ENCODE assay signal across 32 mouse cellular contexts in genomic region chr9:47882372-47882771, GRCm38 (mm10).
DNase-seq lines count a peak whose midpoint lies in the region; ATAC-seq and TF ChIP-seq lines count a peak whose summit lies in the region.
"Had no signal": no experiment of that assay in that cellular context is flagged by ENCODE, and none has a peak within 500 bp of the region (broad histone marks: within the 10 kb centered on the region; RNA-seq: fewer than 3 reads in every experiment).

No protein-coding gene starts in this region.

- no peak for TF ChIP-seq EP300 in heart, adult 2 months (IDR thresholded peaks at IDR 0.05; ENCODE audit: insufficient read depth, low read depth, low read length)
- no peak for TF ChIP-seq EP300 in ES-Bruce4 (IDR thresholded peaks at IDR 0.05; ENCODE audit: insufficient read depth, low read depth, low read length)

- WGBS in heart, embryonic 14.5 days = 16% methylated on average over 11 of the region's 11 CpGs
- WGBS in heart, adult 2 months = 32% methylated on average over 11 of the region's 11 CpGs
- 25% methylated on average over 11 of the region's 11 CpGs for WGBS in lung, embryonic 14.5 days
- WGBS in midbrain, embryonic 15.5 days = 47% methylated on average over 11 of the region's 11 CpGs

- H3K4me3 ChIP-seq in heart, embryonic 14.5 days (ENCODE audit: control insufficient read depth in 1 of 2, insufficient read depth in 1 of 2, low read depth in 1 of 2, low read length in 2 of 2) = no peak overlapping the region
- H3K4me3 ChIP-seq in heart, adult 2 months = no peak overlapping the region
- no peak overlapping the region for H3K4me3 ChIP-seq in lung, embryonic 14.5 days (ENCODE audit: low read depth, low read length)
- peak overlapping the region; percentile 44 for H3K4me3 ChIP-seq in ES-Bruce4 (ENCODE audit: low read depth, low read length)
- H3K4me3 ChIP-seq in midbrain, embryonic 15.5 days = no peak overlapping the region
- H3K4me3 ChIP-seq: embryonic facial prominence, embryonic 10.5 days; embryonic facial prominence, embryonic 15.5 days; forebrain, embryonic 13.5 days; heart, embryonic 15.5 days; kidney, embryonic 15.5 days; layer of hippocampus, adult 2 months; limb, embryonic 10.5 days; limb, embryonic 15.5 days; liver, embryonic 13.5 days; myocyte; neural tube, embryonic 12.5 days had no signal

- H3K4me1 ChIP-seq in heart, embryonic 14.5 days (ENCODE audit: control insufficient read depth in 2 of 2, insufficient read depth in 2 of 2, low read length in 2 of 2) = peaks cover 0 to 4% of the 10 kb centered on the region in 2 experiments; a peak in 1 of 4 replicates
- no peaks in the 10 kb centered on the region for H3K4me1 ChIP-seq in heart, adult 2 months (ENCODE audit: control insufficient read depth, insufficient read depth, low read length)
- H3K4me1 ChIP-seq in lung, embryonic 14.5 days (ENCODE audit: insufficient read depth) = no peaks in the 10 kb centered on the region
- H3K4me1 ChIP-seq in ES-Bruce4 (ENCODE audit: control insufficient read depth, insufficient read depth, low read length) = no peaks in the 10 kb centered on the region
- peaks cover 12% of the 10 kb centered on the region for H3K4me1 ChIP-seq in midbrain, embryonic 15.5 days
- H3K4me1 ChIP-seq: embryonic facial prominence, embryonic 15.5 days; heart, embryonic 15.5 days; limb, embryonic 15.5 days; liver, embryonic 13.5 days had no signal

- TF ChIP-seq POLR2A in heart, adult 2 months (IDR thresholded peaks at IDR 0.05; ENCODE audit: insufficient read depth, low read depth, low read length) = no peak
- TF ChIP-seq POLR2A in ES-Bruce4 (IDR thresholded peaks at IDR 0.05; ENCODE audit: insufficient read depth, low read length) = no peak

- no peaks in the 10 kb centered on the region for H3K79me2 ChIP-seq in heart, adult 2 months (replicated peaks; ENCODE audit: control insufficient read depth, insufficient read depth, low read length)

- no peak for ATAC-seq in heart, embryonic 14.5 days (ENCODE audit: insufficient number of reproducible peaks, insufficient read depth, low FRiP score, low read depth)
- no peak for ATAC-seq in lung, embryonic 14.5 days (ENCODE audit: insufficient read depth)
- 0 out of 2 replicates have a peak, but pooled peaks have one; percentile 48 for ATAC-seq in midbrain, embryonic 15.5 days (replicated peaks)
- ATAC-seq: activated CD4-positive, CD25-positive, alpha-beta regulatory T cell, adult 4 months; CD4-positive, CD25-positive, alpha-beta regulatory T cell, adult 4 months; forebrain, embryonic 13.5 days had no signal

- H3K27ac ChIP-seq in heart, embryonic 14.5 days (replicated peaks in 1 of 2; ENCODE audit: control insufficient read depth in 1 of 2, insufficient read depth in 1 of 2, low read depth in 2 of 2, low read length in 2 of 2) = no peak overlapping the region
- H3K27ac ChIP-seq in heart, adult 2 months = no peak overlapping the region
- no peak overlapping the region for H3K27ac ChIP-seq in lung, embryonic 14.5 days (ENCODE audit: low read depth)
- H3K27ac ChIP-seq in ES-Bruce4 (ENCODE audit: insufficient read depth, low read length) = peak overlapping the region; percentile 96
- peak overlapping the region; percentile 56 for H3K27ac ChIP-seq in midbrain, embryonic 15.5 days
- H3K27ac ChIP-seq: embryonic facial prominence, embryonic 10.5 days; embryonic facial prominence, embryonic 15.5 days; forebrain, embryonic 13.5 days; heart, embryonic 15.5 days; kidney, embryonic 15.5 days; layer of hippocampus, adult 2 months; limb, embryonic 10.5 days; limb, embryonic 15.5 days; liver, embryonic 13.5 days; neural tube, embryonic 12.5 days had no signal

- H3K9ac ChIP-seq in heart, embryonic 14.5 days (ENCODE audit: low read length) = no peak overlapping the region
- H3K9ac ChIP-seq in heart, adult 2 months (ENCODE audit: low read depth, low read length) = no peak overlapping the region
- no peak overlapping the region for H3K9ac ChIP-seq in lung, embryonic 14.5 days
- peak overlapping the region; percentile 46 for H3K9ac ChIP-seq in ES-Bruce4 (ENCODE audit: low read depth, poor library complexity, severe bottlenecking)
- H3K9ac ChIP-seq in midbrain, embryonic 15.5 days = no peak overlapping the region
- H3K9ac ChIP-seq: embryonic facial prominence, embryonic 15.5 days; forebrain, embryonic 13.5 days; heart, embryonic 15.5 days; kidney, embryonic 15.5 days; limb, embryonic 15.5 days; liver, embryonic 13.5 days; neural tube, embryonic 12.5 days had no signal

- H3K36me3 ChIP-seq in heart, embryonic 14.5 days (ENCODE audit: control insufficient read depth, insufficient read depth, low read length) = no peaks in the 10 kb centered on the region
- H3K36me3 ChIP-seq in heart, adult 2 months (ENCODE audit: control insufficient read depth, insufficient read depth, low read length) = no peaks in the 10 kb centered on the region
- H3K36me3 ChIP-seq in lung, embryonic 14.5 days (ENCODE audit: insufficient read depth) = no peaks in the 10 kb centered on the region
- H3K36me3 ChIP-seq in ES-Bruce4 (ENCODE audit: control insufficient read depth, insufficient read depth, low read length, poor library complexity, severe bottlenecking) = 0 out of 2 replicates have a peak, but pooled peaks cover 2% of the 10 kb centered on the region
- no peaks in the 10 kb centered on the region for H3K36me3 ChIP-seq in midbrain, embryonic 15.5 days (replicated peaks)
- H3K36me3 ChIP-seq: embryonic facial prominence, embryonic 10.5 days; embryonic facial prominence, embryonic 15.5 days; heart, embryonic 15.5 days; kidney, embryonic 15.5 days; limb, embryonic 10.5 days; limb, embryonic 15.5 days; liver, embryonic 13.5 days; neural tube, embryonic 12.5 days had no signal

- 0 out of 2 replicates have a peak, but pooled peaks cover 3% of the 10 kb centered on the region for H3K27me3 ChIP-seq in heart, embryonic 14.5 days (ENCODE audit: control insufficient read depth, insufficient read depth, low read length)
- H3K27me3 ChIP-seq in heart, adult 2 months (ENCODE audit: control insufficient read depth, insufficient read depth, low read length) = no peaks in the 10 kb centered on the region
- no peaks in the 10 kb centered on the region for H3K27me3 ChIP-seq in lung, embryonic 14.5 days (ENCODE audit: insufficient read depth, low read length)
- H3K27me3 ChIP-seq in ES-Bruce4 (ENCODE audit: control insufficient read depth, insufficient read depth, low read length, poor library complexity, severe bottlenecking) = no peaks in the 10 kb centered on the region
- H3K27me3 ChIP-seq in midbrain, embryonic 15.5 days (replicated peaks) = no peaks in the 10 kb centered on the region
- H3K27me3 ChIP-seq: embryonic facial prominence, embryonic 15.5 days; limb, embryonic 15.5 days; liver, embryonic 13.5 days; neural tube, embryonic 12.5 days had no signal

- DNase-seq in heart, adult 2 months = no peak
- DNase-seq in lung, embryonic 14.5 days = peak; percentile 9
- DNase-seq in lung, postnatal 4 days = no peak
- DNase-seq in layer of hippocampus, adult 8-10 months (ENCODE audit: low spot score in 2 of 2) = no peak
- DNase-seq: adrenal gland, adult 2 months; adrenal gland, postnatal 36 days; cerebellum, adult 2 months; cerebellum, postnatal 14 days; gastrocnemius, postnatal 10 days; heart, postnatal 4 days; kidney, adult 18-20 months; kidney, postnatal 36 days; liver, embryonic 13.5 days; lung, adult 18-20 months; lung, postnatal 10 days; thymus, adult 2 months; thymus, postnatal 36 days had no signal

- H3K4me2 ChIP-seq in heart, embryonic 14.5 days (ENCODE audit: low read length) = 0 out of 2 replicates have a peak overlapping the region, but pooled peaks have one; percentile 13
- H3K4me2 ChIP-seq in lung, embryonic 14.5 days = no peak overlapping the region
- no peak overlapping the region for H3K4me2 ChIP-seq in midbrain, embryonic 15.5 days
- H3K4me2 ChIP-seq: embryonic facial prominence, embryonic 15.5 days; forebrain, embryonic 13.5 days; heart, embryonic 15.5 days; kidney, embryonic 15.5 days; limb, embryonic 15.5 days; liver, embryonic 13.5 days; neural tube, embryonic 12.5 days had no signal

- no peaks in the 10 kb centered on the region for H3K9me3 ChIP-seq in heart, embryonic 14.5 days (ENCODE audit: control insufficient read depth, low read length)
- H3K9me3 ChIP-seq in lung, embryonic 14.5 days (ENCODE audit: low read depth, low read length) = no peaks in the 10 kb centered on the region
- H3K9me3 ChIP-seq in ES-Bruce4 (replicated peaks; ENCODE audit: control insufficient read depth, insufficient read depth, low read length, poor library complexity, severe bottlenecking) = no peaks in the 10 kb centered on the region
- H3K9me3 ChIP-seq in midbrain, embryonic 15.5 days = no peaks in the 10 kb centered on the region
- H3K9me3 ChIP-seq: embryonic facial prominence, embryonic 10.5 days; embryonic facial prominence, embryonic 15.5 days; forebrain, embryonic 13.5 days; heart, embryonic 15.5 days; kidney, embryonic 15.5 days; limb, embryonic 10.5 days; limb, embryonic 15.5 days; liver, embryonic 13.5 days; neural tube, embryonic 12.5 days had no signal

- intact Hi-C loops in heart, adult 2 months (cut with DNase I) = no loop called here

- no peak for TF ChIP-seq CTCF in heart, adult 2 months (IDR thresholded peaks at IDR 0.05)
- no peak for TF ChIP-seq CTCF in lung, embryonic 14.5 days (IDR thresholded peaks at IDR 0.05; ENCODE audit: low read depth)
- TF ChIP-seq CTCF in ES-Bruce4 (IDR thresholded peaks at IDR 0.05; ENCODE audit: low read depth, low read length) = no peak

Comparison
In these comparisons a context has a peak if more than half of its experiments do, and no peak if none do; other contexts are left out.
1. H3K27ac ChIP-seq: peak in ES-Bruce4 (single experiment) and midbrain, embryonic 15.5 days (single experiment); none in heart, embryonic 14.5 days (0 of 2), heart, adult 2 months (single experiment) and lung, embryonic 14.5 days (single experiment).